Mouse (Mus musculus): ENCODE measurements around the gene Fes. TPM values are rescaled to one million over a fixed set of nuclear protein-coding genes. Genes with fewer than 3 reads are reported as not detected.

The Fes gene
- polyA plus RNA-seq (2012; rRNA removed) = 20.0 and 26.6 TPM in 2 replicates

GRCm38 (mm10) chr7:80387633-80388543 is at the start of gene Fes:
TSS of gene Fes (minus strand) at chr7:80387946.

GRCm38 (mm10) chr7:80405188-80405695 is 17.5 kb upstream of the Fes start, which contains the start of gene Furin:
TSS of gene Furin (minus strand) at chr7:80405436.

GRCm38 (mm10) chr7:80371041-80371751 is 16.6 kb downstream of the Fes start, which contains the start of gene Man2a2:
TSS of gene Man2a2 (minus strand) at chr7:80371375.

GRCm38 (mm10) chr7:80342858-80343257 is 44.9 kb downstream of the Fes start, which contains the start of gene Hddc3:
TSS of gene Hddc3 (plus strand) at chr7:80343104.

GRCm38 (mm10) chr7:80340793-80341192 is 47.0 kb downstream of the Fes start, which contains the start of gene Unc45a:
TSS of gene Unc45a (minus strand) at chr7:80341005.

Other genes with a start within 250 kb of the Fes start
- 61.9 and 68.4 TPM in 2 replicates for gene Sema4b, start 201.1 kb downstream of the Fes start, polyA plus RNA-seq (2012; rRNA removed)
- 415 and 484 TPM in 2 replicates for gene Cib1, start 155.1 kb downstream of the Fes start, polyA plus RNA-seq (2012; rRNA removed)
- gene Gdpgp1, start 155.1 kb downstream of the Fes start, polyA plus RNA-seq (2012; rRNA removed) = 5.0 and 5.1 TPM in 2 replicates
- gene Ttll13, start 141.6 kb downstream of the Fes start, polyA plus RNA-seq (2012; rRNA removed) = 0.19 and 0.22 TPM in 2 replicates
- 18.6 and 21.8 TPM in 2 replicates for gene Ngrn, start 126.7 kb downstream of the Fes start, polyA plus RNA-seq (2012; rRNA removed)
- gene Vps33b, start 118.3 kb downstream of the Fes start, polyA plus RNA-seq (2012; rRNA removed) = 11.4 and 12.8 TPM in 2 replicates
- 8.2 and 13.2 TPM in 2 replicates for gene Prc1, start 93.5 kb downstream of the Fes start, polyA plus RNA-seq (2012; rRNA removed)
- gene Rccd1, start 63.5 kb downstream of the Fes start, polyA plus RNA-seq (2012; rRNA removed) = 9.6 and 12.5 TPM in 2 replicates
- 117 and 118 TPM in 2 replicates for gene Unc45a, start 46.9 kb downstream of the Fes start, polyA plus RNA-seq (2012; rRNA removed)
- gene Hddc3, start 44.8 kb downstream of the Fes start, polyA plus RNA-seq (2012; rRNA removed) = 55.4 and 61.7 TPM in 2 replicates
- 57.0 and 68.4 TPM in 2 replicates for gene Man2a2, start 16.6 kb downstream of the Fes start, polyA plus RNA-seq (2012; rRNA removed)
- 92.8 and 97.6 TPM in 2 replicates for gene Furin, start 17.5 kb upstream of the Fes start, polyA plus RNA-seq (2012; rRNA removed)
- gene Blm, start 147.2 kb upstream of the Fes start, polyA plus RNA-seq (2012; rRNA removed) = 0.31 and 0.51 TPM in 2 replicates